Mouse (Mus musculus) kidney, postnatal 36 days (tissue): ENCODE data around the gene Hpf1.

Experiments used
- DNase-seq, 2 experiments: peaks; one replicate each; pipeline ENCODE4 v3.0.0; 2021 to 2022; ENCODE audit warnings: mixed read lengths in 2 of 2

Gene Hpf1

GRCm38 (mm10) chr8:60889843-60890519, at the start of gene Hpf1:
Gene Hpf1 (plus strand): TSS chr8:60890418.
- peak; percentile 98 for DNase-seq

DNA sequence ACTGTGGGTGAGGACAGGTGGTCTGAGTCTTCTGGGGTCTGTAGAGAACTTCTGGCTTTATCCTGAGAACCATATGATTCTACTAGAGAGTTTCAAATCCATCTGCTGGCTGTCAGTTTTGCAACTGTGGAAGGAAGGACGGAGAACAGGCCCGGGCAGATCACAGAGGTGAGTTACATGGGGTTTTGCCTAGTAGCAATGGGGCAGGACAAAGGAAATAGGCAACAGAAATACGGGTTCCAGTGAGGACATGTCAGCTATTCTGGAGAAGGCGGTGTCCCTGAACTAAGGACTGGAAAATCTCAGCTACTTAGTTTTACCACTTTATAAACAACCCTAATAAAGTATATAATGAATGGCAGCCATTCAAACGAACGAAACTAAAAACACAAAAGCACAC, 47.8 kb upstream of the Hpf1 start:
- DNase-seq, result no peak

- DNase-seq, result no peak
Measured at GRCm38 (mm10) chr8:60857559-60857958, 32.7 kb upstream of the Hpf1 start.

DNA sequence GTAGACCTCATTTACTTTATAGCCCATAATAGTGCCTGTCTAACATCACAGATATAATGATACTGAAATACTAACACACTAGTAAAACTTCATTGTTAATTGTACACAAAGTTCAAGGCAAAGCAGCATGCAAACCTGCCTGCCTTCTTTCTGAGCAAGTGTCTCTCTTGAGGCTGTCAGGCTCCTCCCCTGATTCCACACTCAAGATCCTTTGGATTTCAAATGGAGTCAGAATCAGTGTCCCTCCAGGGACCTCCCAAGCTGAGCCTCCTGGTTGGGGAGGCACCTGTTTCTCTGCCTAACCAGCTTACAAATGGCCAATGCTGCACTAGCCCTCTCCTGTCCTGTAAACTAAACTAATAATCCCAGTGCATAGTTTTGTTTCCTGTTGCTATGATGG, 32.1 kb upstream of the Hpf1 start:
- DNase-seq, result no peak

GRCm38 (mm10) chr8:60858911-60859476, 31.2 kb upstream of the Hpf1 start:
- DNase-seq, result no peak

- DNase-seq, result no peak
Measured at GRCm38 (mm10) chr8:60859605-60860004, 30.6 kb upstream of the Hpf1 start.

- DNase-seq, result no peak
Measured at GRCm38 (mm10) chr8:60860749-60861148, 29.5 kb upstream of the Hpf1 start.

GRCm38 (mm10) chr8:60861783-60862182, 28.4 kb upstream of the Hpf1 start:
- no peak for DNase-seq

DNA sequence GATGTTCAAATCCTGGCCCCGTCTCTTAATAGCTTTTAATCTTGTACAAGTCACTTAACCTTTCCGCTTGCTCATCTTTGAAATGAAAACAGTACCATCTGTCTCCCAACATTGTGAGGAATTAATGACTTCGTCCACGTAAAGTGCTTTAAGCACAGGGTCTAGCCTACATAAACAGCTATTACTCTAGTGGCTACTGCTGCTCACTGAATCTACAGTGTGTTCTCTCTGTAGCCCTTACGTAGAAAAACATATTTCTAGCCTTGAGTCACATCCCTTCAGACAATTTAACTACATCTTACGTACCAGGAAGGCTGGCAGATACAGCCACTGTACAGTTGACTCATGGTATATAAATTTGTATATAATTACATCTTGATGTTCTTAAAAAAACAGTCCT, 25.3 kb upstream of the Hpf1 start:
- no peak for DNase-seq

DNA sequence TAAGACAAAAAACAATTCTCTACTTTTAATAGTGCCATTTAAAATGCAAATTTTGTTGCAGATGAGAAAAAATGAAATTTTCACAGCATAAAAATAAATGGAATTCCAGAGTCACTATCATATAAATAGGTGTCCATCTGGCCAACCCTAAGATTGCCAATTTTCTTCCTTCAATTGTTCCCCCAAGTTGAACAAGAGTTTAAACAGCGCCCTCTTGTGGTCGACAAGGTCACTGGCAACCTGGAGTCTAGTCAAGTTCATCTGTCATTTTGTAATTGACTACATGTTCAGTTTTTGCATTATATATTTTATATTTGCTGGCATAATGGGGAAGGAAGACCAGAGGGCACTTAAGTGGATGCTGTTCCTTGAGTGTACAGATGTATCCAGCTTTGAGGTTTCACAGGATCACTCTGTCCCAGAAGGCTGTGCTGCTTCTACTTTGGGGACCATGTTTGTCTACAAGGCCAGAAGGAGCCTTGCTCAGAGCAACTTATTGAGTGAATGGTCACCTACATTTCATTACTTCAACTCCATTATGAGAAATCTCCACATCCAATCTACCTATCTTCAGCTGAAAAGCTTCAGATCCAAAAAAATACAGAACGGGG, 24.6 kb upstream of the Hpf1 start:
- DNase-seq, result peak; percentile 54 to 79

DNA sequence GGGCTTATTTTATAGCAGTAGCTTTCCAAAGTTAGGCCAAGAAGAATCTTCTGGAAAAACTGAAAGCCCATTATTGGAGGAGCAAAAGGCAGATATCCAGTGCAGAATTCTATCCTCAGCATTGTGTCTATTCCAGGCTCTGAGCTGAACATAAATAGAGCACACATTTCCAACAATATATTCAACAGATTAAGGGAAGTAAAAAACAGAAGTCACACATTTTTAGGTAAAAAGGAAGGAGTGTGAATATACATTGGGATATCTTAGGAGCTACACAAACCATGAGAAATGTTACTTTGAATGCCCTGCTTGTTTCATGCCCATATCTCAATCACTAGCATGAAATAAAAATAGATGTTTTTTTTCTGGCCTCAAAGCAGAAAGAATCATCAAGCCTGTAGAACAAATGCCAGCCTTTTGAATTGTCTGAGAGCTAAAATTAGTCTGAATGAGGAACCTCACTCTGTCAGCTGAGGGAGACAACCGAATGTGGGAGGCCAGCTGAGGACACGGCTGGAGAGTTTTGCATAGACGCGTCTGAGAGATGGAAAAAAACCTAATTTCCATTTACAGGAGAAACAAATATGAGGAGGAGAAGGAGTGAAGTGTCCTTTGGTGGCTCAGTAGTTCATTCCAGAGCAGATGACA, 22.6 kb upstream of the Hpf1 start:
- DNase-seq, result no peak

DNA sequence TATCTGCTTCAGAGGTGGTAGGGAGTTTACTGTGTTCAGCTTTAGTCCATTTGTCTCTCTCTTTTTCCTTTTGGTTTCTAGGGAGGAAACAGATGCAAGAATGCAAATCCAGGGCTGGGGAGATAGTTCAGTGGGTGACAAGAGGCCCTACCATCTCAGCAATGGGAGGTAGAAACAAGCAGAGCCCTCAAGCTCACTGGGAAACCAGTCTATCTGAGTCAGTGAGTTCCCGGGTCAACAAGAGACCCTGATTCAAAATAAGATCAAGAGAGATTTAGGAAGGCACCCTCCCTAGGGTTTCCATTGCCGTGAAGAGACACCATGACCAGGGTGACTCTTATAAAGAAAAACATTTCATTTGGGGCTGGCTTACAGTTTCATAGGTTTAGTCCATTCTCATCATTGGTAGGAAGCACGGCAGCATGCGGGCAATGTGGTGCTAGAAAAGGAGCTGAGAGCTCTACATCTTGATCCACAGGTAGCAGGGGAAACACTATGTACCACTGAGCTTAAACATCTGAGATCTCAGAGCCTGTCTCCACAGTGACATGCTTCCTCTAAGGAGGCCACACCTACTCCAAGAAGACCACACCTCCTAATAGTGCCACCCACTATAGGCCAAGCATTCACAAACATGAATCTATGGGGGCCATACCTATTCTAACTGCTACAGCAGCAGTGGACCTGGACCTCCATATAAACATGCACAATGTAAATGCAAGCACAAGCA, 21.8 kb upstream of the Hpf1 start:
- DNase-seq, result no peak

- peak; percentile 59 to 67 for DNase-seq
Measured at GRCm38 (mm10) chr8:60869761-60870160, 20.5 kb upstream of the Hpf1 start.

GRCm38 (mm10) chr8:60870231-60871193, 19.7 kb upstream of the Hpf1 start:
- peak in 1 of 2 experiments; percentile 22 for DNase-seq

DNA sequence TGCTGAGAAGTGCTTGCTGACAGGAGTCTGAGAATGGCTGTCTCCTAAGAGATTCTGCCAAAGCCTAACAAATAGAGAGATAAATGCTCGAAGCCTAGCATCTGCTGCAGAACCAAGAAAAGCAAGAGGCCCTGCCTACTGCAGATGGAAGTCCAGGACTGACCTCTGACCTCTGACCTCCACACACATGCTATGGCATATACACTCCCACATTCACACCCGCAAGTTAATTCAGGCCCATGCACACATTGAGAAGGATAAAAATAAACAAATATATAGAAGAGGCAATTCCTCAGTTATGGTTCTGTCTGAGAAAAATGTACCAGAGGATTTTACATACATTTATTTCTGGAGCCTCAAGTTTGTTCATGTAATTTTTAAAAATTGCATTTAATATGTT, 11.6 kb upstream of the Hpf1 start:
- no peak for DNase-seq

DNA sequence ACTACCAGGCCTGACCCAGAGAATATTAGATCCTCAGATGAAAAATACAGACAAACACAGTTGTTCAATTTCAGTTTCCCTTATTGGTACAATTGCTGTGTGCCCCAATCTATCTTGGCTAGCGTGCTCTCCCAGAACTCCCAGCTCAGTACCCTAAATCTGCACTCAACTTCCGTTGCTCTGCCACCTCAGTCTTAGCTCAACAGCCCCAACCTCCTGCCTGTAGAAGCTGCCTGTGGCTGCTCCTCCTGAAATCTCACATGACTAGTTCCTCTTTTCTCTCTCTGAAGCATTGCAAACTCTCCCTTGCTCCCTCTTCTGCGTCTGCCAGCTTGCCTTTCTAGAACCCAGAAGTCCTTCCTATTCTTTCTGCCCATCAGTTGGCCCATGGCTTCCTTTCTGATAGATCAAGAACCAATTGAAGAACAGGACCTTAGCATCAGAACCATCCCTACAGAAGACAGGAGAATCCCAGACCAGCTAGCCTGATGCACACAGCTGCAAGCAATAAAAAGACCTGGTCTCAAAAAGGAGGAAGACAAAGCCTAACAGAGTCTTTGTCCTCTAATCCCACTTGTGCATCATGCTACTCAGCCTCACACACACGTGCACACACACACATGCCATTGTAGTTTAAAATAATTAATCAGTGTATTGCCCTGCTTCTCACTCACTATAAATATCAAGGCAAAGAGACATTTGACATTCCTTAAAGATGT, 6.6 kb upstream of the Hpf1 start:
- no peak for DNase-seq

GRCm38 (mm10) chr8:60886736-60887135, 3.5 kb upstream of the Hpf1 start:
- peak in 1 of 2 experiments; percentile 11 for DNase-seq

GRCm38 (mm10) chr8:60889131-60889842, 931 bp upstream of the Hpf1 start:
- DNase-seq, result no peak

GRCm38 (mm10) chr8:60890520-60890874, 279 bp downstream of the Hpf1 start:
- no peak for DNase-seq

DNA sequence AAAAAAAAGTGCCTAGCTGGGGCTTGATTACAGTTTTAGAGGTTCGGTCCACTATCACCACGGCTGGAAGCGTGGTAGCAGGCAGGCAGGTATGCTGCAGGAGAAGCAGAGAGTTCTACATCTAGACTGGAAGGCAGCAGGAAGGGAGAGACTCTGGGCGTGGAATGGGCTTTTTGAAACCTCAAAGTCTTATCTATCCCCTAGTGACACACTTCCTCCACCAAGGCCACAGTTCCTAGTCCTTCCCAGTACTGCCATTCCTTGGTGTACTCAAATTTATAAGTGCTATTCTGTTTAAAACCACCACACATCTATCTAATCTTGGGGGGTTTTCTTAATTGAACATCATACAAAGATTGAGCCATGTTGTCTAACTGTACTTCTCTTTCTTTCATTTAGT, 1.5 kb downstream of the Hpf1 start:
- no peak for DNase-seq

GRCm38 (mm10) chr8:60895878-60896277, 5.7 kb downstream of the Hpf1 start:
- no peak for DNase-seq
